Mouse (Mus musculus) heart, postnatal 0 days (tissue): ENCODE data around the gene Slc25a10.

Source experiments
- CTCF ChIP-seq: IDR thresholded peaks from 2 replicates; pipeline ENCODE4 v1.5.1; 2016; ENCODE audit warnings: antibody characterized with exemption, control low read depth, low read depth
- EP300 ChIP-seq: IDR thresholded peaks from 2 replicates; pipeline ENCODE4 v1.6.1; 2016; ENCODE audit warnings: antibody characterized with exemption, low read depth

GRCm38 (mm10) chr11:120467051-120467735, 24.4 kb upstream of the Slc25a10 start, which contains the start of gene Arl16:
- TF ChIP-seq EP300 (no peak), CTCF (no peak)
